Mouse (Mus musculus) gastrocnemius, postnatal 14 days (tissue): ENCODE measurements around the gene Ddit4. TPM values are rescaled to one million over a fixed set of nuclear protein-coding genes. Genes with fewer than 3 reads are reported as not detected.

Source experiments
- DNase-seq: peaks from one replicate; pipeline ENCODE4 v3.0.0; 2021; ENCODE audit warnings: mixed read lengths
- intact Hi-C: fragments of 180-260 bp; cut with DNase I; formaldehyde crosslinking; loops from one replicate; pipeline ENCODE4 v1.15.1; 2025; ENCODE audit warnings: low total_unique reads
- total RNA-seq, 2 experiments: library from RNA; stranded (reverse); gene quantifications; 2 replicates each; pipeline ENCODE4 v1.2.3; 2021

Gene Ddit4
- total RNA-seq, 2 experiments from 2014 or later: 15.4 to 70.6 TPM

GRCm38 (mm10) chr10:59952781-59953563 lies 1.3 kb upstream of the Ddit4 start:
- intact Hi-C loops: no loop called here
- no peak for DNase-seq

GRCm38 (mm10) chr10:59952152-59952780 lies 632 bp upstream of the Ddit4 start:
- peak; percentile 63 for DNase-seq
- intact Hi-C loops: no loop called here

DNA sequence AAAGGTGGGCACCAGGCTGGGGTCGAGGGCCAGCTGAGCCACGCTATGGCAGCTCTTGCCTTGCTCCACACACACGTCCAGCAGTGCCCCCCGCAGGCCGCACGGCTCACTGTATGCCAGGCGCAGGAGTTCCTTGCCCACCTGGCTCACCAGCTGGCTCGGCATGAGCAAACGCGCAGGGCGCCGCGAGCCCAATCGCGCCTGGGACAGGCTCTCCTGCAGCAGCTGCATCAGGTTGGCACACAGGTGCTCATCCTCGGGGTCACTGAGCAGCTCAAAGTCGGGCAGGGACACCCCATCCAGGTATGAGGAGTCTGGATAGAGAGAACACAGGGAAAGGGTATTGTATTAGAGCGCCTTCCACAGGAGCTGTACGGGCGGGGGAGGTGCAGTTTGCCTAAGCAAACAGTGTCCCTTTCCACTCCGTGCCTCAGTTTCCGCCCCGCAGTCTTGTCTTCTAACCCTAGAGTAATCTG lies 880 bp downstream of the Ddit4 start:
- intact Hi-C loops: no loop called here
- DNase-seq: peak; percentile 80

DNA sequence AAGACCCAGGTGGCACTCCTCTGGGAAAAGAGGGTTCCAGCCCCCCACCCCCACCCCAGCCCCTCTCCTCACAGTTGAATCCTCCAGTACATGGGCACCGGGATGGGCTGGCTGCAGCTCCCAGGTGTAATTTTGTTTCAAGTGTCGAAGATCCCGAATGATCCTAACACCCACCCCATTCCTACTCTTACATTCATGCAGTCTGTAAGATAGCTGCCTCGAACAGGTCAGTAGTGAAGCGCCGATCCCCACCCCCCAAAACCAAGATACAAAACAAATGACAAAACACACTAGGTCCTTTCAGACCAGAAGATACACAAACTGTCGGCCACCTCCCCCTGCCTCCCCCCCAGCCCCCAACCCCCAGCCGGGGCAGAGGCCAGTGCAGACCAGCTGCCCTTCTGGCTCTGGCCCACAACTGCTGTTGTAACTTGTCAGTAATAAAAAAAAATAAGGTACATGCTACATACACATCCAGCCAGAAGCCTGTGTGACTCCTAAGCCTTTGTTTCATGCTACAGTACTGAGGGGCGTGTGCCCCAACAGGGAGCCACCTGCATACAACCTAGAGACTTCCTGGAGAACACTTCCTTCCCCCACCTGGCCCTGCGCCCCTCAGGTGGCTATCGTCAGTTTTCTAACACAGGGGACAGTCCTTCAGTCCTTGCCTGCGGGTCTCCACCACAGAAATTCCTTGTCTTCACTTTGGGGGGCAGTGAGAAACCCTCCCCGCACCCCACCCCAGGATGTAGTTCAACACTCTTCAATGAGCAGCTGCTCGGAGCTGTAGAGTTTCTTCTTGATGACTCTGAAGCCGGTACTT lies 1.6 kb downstream of the Ddit4 start:
- intact Hi-C loops: loop anchor here (2.0 kb wide), 1 partner anchor 51 kb away; no protein-coding TSS in a partner anchor
- DNase-seq: no peak

DNA sequence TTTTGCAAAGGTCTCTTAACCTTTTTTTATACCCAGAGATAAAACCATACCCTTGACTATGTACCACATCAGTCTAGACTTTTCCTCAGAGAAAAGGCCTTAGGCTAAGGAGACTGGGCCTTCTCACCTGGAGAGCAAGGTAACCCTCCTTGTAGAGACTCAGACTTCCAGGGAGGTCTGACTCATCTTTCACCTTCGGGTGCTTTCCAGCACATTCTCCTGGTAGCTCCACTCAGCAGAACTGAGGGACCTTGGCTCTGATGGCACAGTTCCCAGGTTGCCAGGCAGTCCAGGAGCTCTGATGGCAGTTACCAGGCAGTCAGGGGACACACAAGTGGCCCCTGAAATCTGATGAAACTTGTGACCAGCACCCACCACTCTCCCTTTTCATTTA lies 2.4 kb downstream of the Ddit4 start:
- DNase-seq: peak; percentile 43
- intact Hi-C loops: loop anchor here (2.0 kb wide), 1 partner anchor 50 kb away; no protein-coding TSS in a partner anchor

DNA sequence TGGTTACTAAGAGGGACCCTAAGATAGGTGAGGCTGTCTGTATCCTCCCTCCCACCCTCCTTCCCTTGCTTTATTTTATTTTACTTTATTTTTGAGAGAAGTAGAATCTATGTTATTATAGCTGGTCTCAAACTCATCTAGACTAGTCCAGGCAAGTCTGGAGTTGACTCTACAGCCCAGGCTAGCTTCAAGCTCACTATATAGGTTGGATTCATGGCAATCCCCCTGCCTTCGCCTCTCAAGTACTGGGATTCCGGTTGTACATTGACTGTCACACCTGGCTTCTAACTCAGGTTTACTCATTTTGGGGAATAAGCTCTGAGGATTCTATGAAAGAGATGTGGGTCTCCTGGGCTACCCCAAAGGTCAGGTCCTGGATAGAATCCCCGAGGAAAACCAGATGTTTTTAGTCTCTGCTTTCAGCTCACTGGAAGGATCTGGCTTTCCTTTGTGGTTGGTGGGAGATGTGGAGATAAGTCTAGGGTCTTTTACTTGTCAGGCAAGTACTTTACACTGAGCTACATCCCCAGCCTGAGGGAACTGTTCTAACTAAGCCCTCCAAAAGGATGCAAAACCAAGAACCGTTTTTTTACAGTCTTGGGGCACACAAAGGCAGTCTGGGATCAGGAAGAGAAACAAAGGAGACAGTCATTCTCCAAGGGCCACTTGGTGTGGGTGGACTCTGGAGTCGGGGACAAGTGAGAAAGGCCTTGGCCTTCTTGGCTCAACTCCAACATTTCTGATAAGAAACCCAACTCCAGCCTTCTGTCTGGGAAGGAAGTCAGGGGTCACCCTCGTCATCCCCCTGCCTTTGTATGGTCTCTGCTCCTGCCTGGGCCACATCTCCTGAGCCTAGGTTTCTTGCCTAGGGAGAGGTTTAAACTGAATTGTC lies 3.0 kb downstream of the Ddit4 start:
- intact Hi-C loops: loop anchor here (2.0 kb wide), 1 partner anchor 50 kb away; no protein-coding TSS in a partner anchor

GRCm38 (mm10) chr10:59947296-59948073 lies 4.1 kb downstream of the Ddit4 start:
- DNase-seq: no peak
- intact Hi-C loops: loop anchor here (2.0 kb wide), 1 partner anchor 49 kb away; no protein-coding TSS in a partner anchor

More for the DNA sequence above, 3.0 kb downstream of the Ddit4 start:
- no peak for DNase-seq

- intact Hi-C loops: no loop called here
- DNase-seq: no peak
Measured at GRCm38 (mm10) chr10:59946362-59946761, 5.3 kb downstream of the Ddit4 start.

DNA sequence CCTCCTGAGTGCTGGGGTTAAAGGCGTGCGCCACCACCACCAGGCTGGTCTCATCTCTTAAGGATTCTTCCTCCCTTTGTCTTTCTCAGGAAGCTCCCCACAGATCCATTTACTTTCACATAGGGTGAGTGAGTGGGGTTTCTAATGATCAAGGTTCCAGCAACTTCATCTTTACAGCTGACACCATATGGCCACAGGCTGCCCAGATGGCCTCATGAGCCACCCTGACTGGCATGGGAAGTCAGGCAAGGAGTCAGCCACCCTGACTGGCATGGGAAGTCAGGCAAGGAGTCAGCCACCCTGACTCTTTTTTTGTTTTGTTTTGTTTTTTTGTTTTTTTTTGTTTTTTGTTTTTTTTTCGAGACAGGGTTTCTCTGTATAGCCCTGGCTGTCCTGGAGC lies 6.2 kb downstream of the Ddit4 start:
- DNase-seq: no peak

GRCm38 (mm10) chr10:59943421-59943989 lies 8.1 kb downstream of the Ddit4 start:
- intact Hi-C loops: no loop called here
- DNase-seq: peak; percentile 54

More for the DNA sequence above, 6.2 kb downstream of the Ddit4 start:
- intact Hi-C loops: no loop called here

DNA sequence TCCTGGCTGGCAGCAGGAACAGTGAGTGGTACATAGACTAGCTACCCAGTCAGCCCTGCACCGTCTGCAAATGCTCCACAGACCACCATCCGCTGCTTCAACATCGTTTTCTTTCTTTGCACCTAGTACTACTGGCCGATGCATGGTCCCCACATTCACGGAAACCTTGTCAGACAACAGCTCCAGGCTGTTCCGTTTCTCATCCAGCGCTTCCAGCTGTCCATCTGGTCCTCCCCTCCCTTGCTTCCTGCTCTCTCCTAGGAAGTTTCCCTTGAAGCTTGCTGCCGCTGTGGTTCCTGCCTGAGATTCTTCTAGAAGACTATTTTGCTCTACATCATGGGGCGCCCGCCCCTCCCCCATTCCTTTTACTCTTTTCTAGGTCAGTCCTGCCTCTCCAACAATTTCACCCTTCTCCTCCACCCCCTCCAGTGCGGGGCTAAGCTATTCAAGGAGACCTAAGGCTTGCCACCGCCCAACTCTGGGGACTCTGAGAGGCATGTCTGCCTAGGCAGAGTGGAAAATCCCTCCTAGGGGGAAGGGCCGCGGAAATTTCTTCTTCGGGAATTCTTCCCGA lies 8.7 kb downstream of the Ddit4 start:
- peak; percentile 59 for DNase-seq
- intact Hi-C loops: no loop called here

DNA sequence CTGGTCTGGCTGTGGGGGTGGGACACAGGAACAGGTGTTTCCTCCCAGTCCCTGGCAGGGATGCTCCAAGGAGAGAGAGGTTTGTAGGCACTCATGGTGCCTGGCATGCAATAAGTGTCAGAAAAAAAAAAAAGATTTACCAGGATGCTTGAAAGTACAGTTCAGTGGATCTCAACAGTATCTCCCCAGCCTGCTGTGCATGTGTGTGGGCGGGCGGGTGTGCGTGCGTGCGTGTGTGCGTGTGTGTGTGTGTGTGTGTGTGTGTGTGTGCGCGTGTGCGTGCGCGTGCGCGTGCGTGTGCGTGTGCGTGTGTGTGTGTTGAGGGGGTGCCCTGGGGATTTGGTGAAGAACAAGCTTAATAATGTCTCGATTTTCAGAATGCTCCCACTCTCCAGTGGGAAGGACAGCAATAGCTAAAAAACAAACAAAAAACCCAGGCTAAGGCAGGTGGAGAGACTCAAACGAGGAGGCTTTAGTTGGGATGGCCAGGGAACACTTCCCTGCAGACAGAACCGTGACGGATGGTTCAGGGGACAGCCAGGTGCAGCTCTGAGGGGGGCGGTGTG lies 9.3 kb downstream of the Ddit4 start:
- intact Hi-C loops: no loop called here
- no peak for DNase-seq

DNA sequence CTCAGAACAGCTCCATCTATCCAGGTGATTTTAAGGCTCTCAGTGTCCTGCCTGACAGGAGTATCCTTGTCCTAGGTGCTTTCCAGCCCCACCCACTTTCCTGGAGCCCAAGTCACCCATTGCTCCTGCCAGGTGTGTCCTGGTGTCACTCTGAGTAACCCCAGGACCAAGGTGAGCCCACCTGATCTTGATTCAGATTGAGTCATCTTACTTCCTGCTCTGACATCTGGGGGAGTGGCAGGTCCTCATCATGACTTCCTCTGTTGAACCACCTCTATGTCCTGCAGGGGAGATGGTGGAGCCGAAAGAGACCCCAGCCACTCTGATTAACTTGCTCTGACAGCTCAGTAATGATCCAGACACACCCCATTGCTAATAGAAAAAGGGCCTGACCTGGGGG lies 12.6 kb downstream of the Ddit4 start:
- intact Hi-C loops: loop anchor here (5.0 kb wide), 1 partner anchor 47 kb away; no protein-coding TSS in a partner anchor
- DNase-seq: no peak

DNA sequence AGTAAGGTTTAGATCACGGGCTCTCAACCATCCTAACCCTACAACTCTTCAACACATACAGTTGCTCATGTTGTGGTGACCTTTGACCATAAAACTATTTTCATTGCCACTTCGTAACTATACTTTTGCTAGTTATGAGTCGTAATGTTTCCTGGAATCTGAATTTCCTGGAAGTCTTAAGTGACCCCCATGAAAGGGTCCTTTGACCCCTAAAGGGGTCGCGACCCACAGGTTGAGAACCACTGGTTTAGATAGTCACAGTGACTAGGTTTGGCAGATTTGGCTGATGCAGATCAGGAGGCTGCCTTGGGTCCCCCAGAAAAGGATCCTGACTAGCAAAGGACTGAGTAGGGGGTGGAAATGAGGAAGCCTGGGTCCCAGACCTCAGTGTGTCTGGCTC lies 13.0 kb downstream of the Ddit4 start:
- intact Hi-C loops: loop anchor here (5.0 kb wide), 1 partner anchor 46 kb away; no protein-coding TSS in a partner anchor
- DNase-seq: no peak

DNA sequence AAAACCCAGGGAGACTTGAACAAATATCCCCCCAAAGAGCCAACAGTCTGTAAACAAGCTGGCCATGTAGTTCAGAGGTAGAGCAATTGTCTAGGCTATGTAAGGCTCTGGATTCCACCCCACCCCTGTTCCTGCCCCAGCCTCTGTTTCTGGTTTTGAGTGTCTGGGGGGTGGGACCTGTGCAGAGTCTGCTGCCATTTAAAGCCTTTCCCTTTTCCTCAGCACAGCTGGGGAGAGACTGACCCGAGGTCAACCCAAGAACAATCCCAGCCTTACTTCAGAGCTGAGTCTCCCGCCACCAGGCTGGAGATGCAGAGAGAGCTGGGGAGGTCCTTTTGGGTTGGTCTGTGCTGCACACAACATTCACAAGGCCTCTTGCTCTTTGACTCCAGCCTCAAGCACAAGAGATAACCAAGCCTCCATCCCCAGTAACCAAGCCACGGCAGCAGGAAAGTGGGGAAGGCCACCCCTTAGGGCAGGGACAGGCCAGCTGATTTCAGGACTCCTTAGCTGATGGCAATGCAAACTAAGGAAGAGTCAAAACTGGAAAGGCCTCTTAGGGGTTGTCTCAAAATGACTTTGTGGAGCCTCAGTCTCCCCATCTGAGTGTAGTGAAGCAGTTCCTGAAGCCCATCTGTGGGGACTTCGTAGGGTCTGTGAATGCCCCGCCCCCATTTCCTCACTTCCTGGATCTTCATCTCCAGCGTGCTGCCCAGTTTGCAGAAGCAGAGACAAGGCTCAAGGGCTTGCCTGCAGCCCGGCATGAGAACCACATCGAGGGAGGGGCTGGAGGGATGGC lies 15.4 kb downstream of the Ddit4 start:
- intact Hi-C loops: loop anchor here (5.0 kb wide), 1 partner anchor 44 kb away; no protein-coding TSS in a partner anchor
- DNase-seq: no peak

- intact Hi-C loops: no loop called here
- DNase-seq: no peak
Measured at GRCm38 (mm10) chr10:59934039-59934438, 17.6 kb downstream of the Ddit4 start.
